Mouse (Mus musculus) G1E (cell line): ENCODE measurements around the gene Mdm1. TPM values are rescaled to one million over a fixed set of nuclear protein-coding genes. Genes with fewer than 3 reads are reported as not detected.

Experiments
- ATAC-seq: 2 replicates; pipeline ENCODE4 v1.8.0; 2016; ENCODE audit warnings: mild to moderate bottlenecking; ENCODE audit not compliant: insufficient number of reproducible peaks, poor library complexity, low FRiP score, severe bottlenecking; ENCODE audit errors: extremely low read depth
- DNase-seq: peaks from one replicate; pipeline ENCODE4 v3.0.0; 2012; ENCODE audit warnings: low spot score
- H3K27me3 ChIP-seq: 2 replicates; pipeline ENCODE4 v1.6.1; 2012; ENCODE audit warnings: mild to moderate bottlenecking, low read length, inconsistent platforms; ENCODE audit not compliant: insufficient read depth
- H3K36me3 ChIP-seq: replicated peaks from 2 replicates; pipeline ENCODE3; 2012; ENCODE audit warnings: mild to moderate bottlenecking, inconsistent platforms
- H3K4me1 ChIP-seq: 2 replicates; pipeline ENCODE4 v1.6.1; 2012; ENCODE audit warnings: low read depth, low read length, inconsistent platforms, mixed read lengths; ENCODE audit not compliant: insufficient read depth
- H3K4me3 ChIP-seq: 2 replicates; pipeline ENCODE4 v1.5.1; 2012; ENCODE audit warnings: low read depth, mild to moderate bottlenecking, inconsistent platforms, low read length, moderate library complexity, mixed read lengths
- H3K9me3 ChIP-seq: replicated peaks from 2 replicates; pipeline ENCODE4 v1.6.1; 2012; ENCODE audit warnings: inconsistent platforms
- CTCF ChIP-seq: IDR thresholded peaks from 2 replicates; pipeline ENCODE4 v1.5.1; 2012; ENCODE audit warnings: low read depth, low read length, inconsistent platforms, mixed read lengths
- GATA1 ChIP-seq: IDR thresholded peaks from 2 replicates; pipeline ENCODE4 v1.6.1; 2012; ENCODE audit warnings: borderline replicate concordance, low read length, inconsistent platforms, mixed read lengths
- GATA2 ChIP-seq: IDR thresholded peaks from 2 replicates; pipeline ENCODE4 v1.6.1; 2012; ENCODE audit warnings: low read depth, low read length, inconsistent platforms, borderline replicate concordance
- POLR2AphosphoS5 ChIP-seq: IDR thresholded peaks from 2 replicates; pipeline ENCODE4 v1.6.1; 2012; ENCODE audit warnings: low read depth, low read length, inconsistent platforms; ENCODE audit not compliant: insufficient replicate concordance
- TAL1 ChIP-seq: conservative IDR thresholded peaks from 2 replicates; pipeline ENCODE4 v1.6.1; 2012; ENCODE audit warnings: low read depth, low read length, inconsistent platforms, mixed read lengths
- polyA plus RNA-seq: library from polyadenylated mRNA; stranded (reverse); fragments of >175 nt; gene quantifications from 2 replicates; pipeline ENCODE4 v1.2.3, GENCODE M21; 2012
- total RNA-seq, 2 experiments: library from RNA; stranded (forward) in 1 of 2; stranded (reverse) in 1 of 2; fragments of 200-1000 nt in 1 of 2; fragments of >200 nt in 1 of 2; fragmentation: Nextera tagmentation in 1 of 2; gene quantifications; 2 replicates each; pipeline ENCODE4 v1.2.3; 2014 to 2017

Gene Mdm1
- total and polyA plus RNA-seq, 3 experiments: 14.9 to 30.2 (median 19.6) TPM

- no peaks in the 10 kb centered on the region for H3K36me3 ChIP-seq
- no peaks in the 10 kb centered on the region for H3K4me1 ChIP-seq
- ATAC-seq (no peak), DNase-seq (no peak)
- no peak overlapping the region for H3K4me3 ChIP-seq
- TF ChIP-seq GATA2 (no peak), CTCF (no peak), POLR2AphosphoS5 (no peak), TAL1 (no peak), GATA1 (no peak)
- no peaks in the 10 kb centered on the region for H3K27me3 ChIP-seq
- peaks cover 32% of the 10 kb centered on the region for H3K9me3 ChIP-seq
These were observed 41.0 kb upstream of the Mdm1 start for GRCm38 (mm10) chr10:118100570-118100969.

DNA sequence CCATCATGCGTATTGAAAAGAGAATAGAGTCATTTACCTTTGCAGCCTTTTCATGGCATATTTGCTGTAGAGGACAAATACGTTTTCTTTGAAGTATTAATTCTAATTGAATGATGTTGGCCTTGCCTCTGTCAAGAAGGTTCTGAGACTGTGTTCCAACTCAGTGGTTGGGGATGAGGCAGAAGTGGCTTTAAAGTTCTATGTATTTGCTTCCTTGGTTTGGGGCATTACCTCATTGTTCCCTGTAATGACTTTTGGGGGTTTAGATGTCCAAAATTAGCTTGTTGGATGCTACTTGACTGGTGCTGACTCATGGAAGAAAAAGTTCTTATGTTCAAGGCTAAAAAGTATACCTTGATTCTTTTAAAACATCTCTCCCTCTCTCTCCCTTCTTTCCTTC, 40.6 kb upstream of the Mdm1 start:
- Histone ChIP-seq H3K4me3 (no peak overlapping the region), H3K9me3 (peaks cover 29% of the 10 kb centered on the region), H3K36me3 (no peaks in the 10 kb centered on the region), H3K27me3 (no peaks in the 10 kb centered on the region), H3K4me1 (no peaks in the 10 kb centered on the region)
- ATAC-seq (no peak), DNase-seq (no peak)
- no peak for TF ChIP-seq POLR2AphosphoS5
- no peak for TF ChIP-seq GATA2
- TF ChIP-seq CTCF: no peak
- TF ChIP-seq TAL1: no peak
- TF ChIP-seq GATA1: no peak

GRCm38 (mm10) chr10:118103020-118103666, 38.5 kb upstream of the Mdm1 start:
- no peak for TF ChIP-seq TAL1
- Histone ChIP-seq H3K27me3 (no peaks in the 10 kb centered on the region), H3K9me3 (peaks cover 21% of the 10 kb centered on the region), H3K4me1 (no peaks in the 10 kb centered on the region), H3K4me3 (no peak overlapping the region; the same call in 1 of the 2 replicates), H3K36me3 (no peaks in the 10 kb centered on the region)
- ATAC-seq (no peak), DNase-seq (no peak)

DNA sequence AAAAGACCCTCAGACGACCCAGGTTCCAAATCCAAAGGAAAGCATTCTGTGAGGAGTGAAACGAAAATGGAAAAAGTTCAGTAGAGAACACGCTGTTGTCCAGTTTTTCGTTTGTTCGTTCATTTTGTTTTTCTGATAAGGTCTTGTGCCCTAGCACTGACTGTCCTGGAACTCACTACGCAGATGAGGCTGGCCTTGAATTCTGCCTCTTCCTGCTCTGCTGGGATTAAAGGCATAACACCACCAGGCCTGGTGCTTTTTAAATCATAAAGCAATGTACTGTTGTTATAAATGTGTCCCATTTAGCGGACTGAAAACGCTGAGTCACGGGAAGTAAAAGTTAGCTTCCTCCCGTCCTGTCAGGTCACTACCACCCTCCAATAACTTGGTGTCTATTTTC, 37.7 kb upstream of the Mdm1 start:
- Histone ChIP-seq H3K9me3 (peaks cover 21% of the 10 kb centered on the region), H3K36me3 (no peaks in the 10 kb centered on the region), H3K27me3 (no peaks in the 10 kb centered on the region), H3K4me3 (no peak overlapping the region), H3K4me1 (no peaks in the 10 kb centered on the region)
- ATAC-seq (no peak), DNase-seq (no peak)
- TF ChIP-seq CTCF (no peak), GATA1 (no peak), TAL1 (no peak), POLR2AphosphoS5 (no peak), GATA2 (no peak)

DNA sequence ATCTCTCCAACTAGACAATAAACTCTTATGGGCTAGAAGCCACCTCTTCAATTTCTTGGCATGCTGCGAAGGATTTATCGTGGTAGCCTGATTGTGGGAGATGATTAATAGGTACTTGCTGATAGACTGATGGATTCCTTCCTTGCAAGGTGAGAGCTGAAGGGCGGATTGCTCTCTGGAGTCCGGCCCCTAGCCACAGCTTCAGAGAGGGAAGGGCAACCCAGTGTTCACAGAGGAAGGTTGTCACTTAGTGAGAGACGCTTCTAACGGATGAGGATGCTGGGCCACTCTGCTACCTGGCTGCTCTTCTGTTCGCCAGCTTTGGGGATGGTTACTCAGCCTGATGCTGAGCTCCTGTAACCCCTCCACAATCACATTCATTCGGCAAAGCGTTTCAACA, 34.6 kb upstream of the Mdm1 start:
- ATAC-seq (no peak), DNase-seq (no peak)
- Histone ChIP-seq H3K9me3 (peaks cover 17% of the 10 kb centered on the region), H3K4me1 (no peaks in the 10 kb centered on the region), H3K36me3 (no peaks in the 10 kb centered on the region), H3K4me3 (no peak overlapping the region), H3K27me3 (no peaks in the 10 kb centered on the region)
- TF ChIP-seq GATA2 (no peak), POLR2AphosphoS5 (no peak), GATA1 (no peak), CTCF (no peak), TAL1 (no peak)

GRCm38 (mm10) chr10:118110006-118110920, 31.3 kb upstream of the Mdm1 start:
- H3K4me3 ChIP-seq: no peak overlapping the region
- no peak for TF ChIP-seq GATA2
- no peak for TF ChIP-seq POLR2AphosphoS5
- no peak for TF ChIP-seq GATA1
- no peak for TF ChIP-seq CTCF
- no peak for TF ChIP-seq TAL1
- peaks cover 10% of the 10 kb centered on the region for H3K9me3 ChIP-seq
- DNase-seq: no peak
- ATAC-seq: no peak
- no peaks in the 10 kb centered on the region for H3K4me1 ChIP-seq
- H3K36me3 ChIP-seq: no peaks in the 10 kb centered on the region
- H3K27me3 ChIP-seq: no peaks in the 10 kb centered on the region
